Mouse (Mus musculus): ENCODE measurements around the gene Cadps. TPM values are rescaled to one million over a fixed set of nuclear protein-coding genes. Genes with fewer than 3 reads are reported as not detected.

Cadps gene
- total and polyA plus RNA-seq, 2 experiments = under 0.01 TPM; not detected in 1

DNA sequence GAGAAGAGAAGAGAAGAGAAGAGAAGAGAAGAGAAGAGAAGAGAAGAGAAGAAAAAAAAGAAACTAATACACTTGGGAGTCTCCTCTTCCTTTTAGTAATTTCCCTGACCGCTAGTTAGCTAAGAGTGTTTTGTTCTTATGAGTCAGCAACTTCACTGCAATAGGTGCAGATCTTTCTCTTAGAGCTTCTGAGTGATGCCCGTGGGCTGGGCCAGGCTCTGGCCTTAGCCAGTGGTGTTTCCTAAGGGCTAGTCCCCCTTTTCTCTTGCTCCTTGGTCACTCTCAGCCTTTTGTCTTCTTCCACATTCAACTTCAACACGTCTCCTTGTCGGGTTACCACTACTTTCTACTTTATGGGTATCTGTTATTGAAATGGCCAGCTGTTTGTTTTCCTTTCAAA is 216.7 kb downstream of the Cadps start:
- H3K36me3 ChIP-seq (ENCODE audit: control insufficient read depth, insufficient read depth, low read length) = no peaks in the 10 kb centered on the region
- H3K4me1 ChIP-seq (ENCODE audit: control insufficient read depth, insufficient read depth, low read length) = no peaks in the 10 kb centered on the region
- H3K79me2 ChIP-seq (ENCODE audit: control insufficient read depth, insufficient read depth, low read length) = no peaks in the 10 kb centered on the region
- H3K9ac ChIP-seq (ENCODE audit: low read depth, low read length) = no peak overlapping the region
- H3K4me3 ChIP-seq (ENCODE audit: insufficient read depth, low read depth, low read length) = no peak overlapping the region
- no peak overlapping the region for H3K27ac ChIP-seq (replicated peaks; ENCODE audit: insufficient read depth, low read depth, low read length)
- H3K27me3 ChIP-seq (ENCODE audit: control insufficient read depth, insufficient read depth, low read length) = no peaks in the 10 kb centered on the region
- WGBS = 79% methylated on average over 4 of the region's 4 CpGs
- TF ChIP-seq CTCF (IDR thresholded peaks at IDR 0.05; ENCODE audit: low read depth, low read length) (no peak), POLR2A (IDR thresholded peaks at IDR 0.05; ENCODE audit: extremely low read depth, insufficient read depth, low read length) (no peak)
- DNase-seq (ENCODE audit: extremely low read depth, low read depth, low spot score) = no peak

DNA sequence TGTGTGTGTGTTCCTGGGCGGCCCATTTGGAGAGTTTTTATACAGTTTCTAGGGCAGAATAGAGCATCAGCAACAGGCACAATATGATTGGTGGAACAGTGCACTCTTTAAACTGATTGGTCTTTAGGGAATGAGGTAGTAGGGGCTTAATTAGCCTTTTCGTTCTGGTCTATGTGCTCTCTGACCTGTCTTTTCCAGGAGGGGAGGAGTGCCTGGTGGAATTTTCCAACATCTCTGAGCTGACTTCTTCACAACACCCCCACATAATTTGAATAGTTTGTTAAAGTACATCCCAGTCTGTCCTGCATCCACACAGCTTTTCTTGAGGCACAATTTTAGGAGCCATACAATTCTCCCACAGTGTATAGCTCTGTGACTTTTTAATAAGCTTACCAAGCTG is 220.8 kb downstream of the Cadps start:
- Histone ChIP-seq H3K36me3 (ENCODE audit: control insufficient read depth, insufficient read depth, low read length) (no peaks in the 10 kb centered on the region), H3K27ac (replicated peaks; ENCODE audit: insufficient read depth, low read depth, low read length) (no peak overlapping the region), H3K27me3 (ENCODE audit: control insufficient read depth, insufficient read depth, low read length) (no peaks in the 10 kb centered on the region), H3K4me1 (ENCODE audit: control insufficient read depth, insufficient read depth, low read length) (no peaks in the 10 kb centered on the region), H3K79me2 (ENCODE audit: control insufficient read depth, insufficient read depth, low read length) (no peaks in the 10 kb centered on the region), H3K4me3 (ENCODE audit: insufficient read depth, low read depth, low read length) (no peak overlapping the region), H3K9ac (ENCODE audit: low read depth, low read length) (no peak overlapping the region)
- TF ChIP-seq CTCF (IDR thresholded peaks at IDR 0.05; ENCODE audit: low read depth, low read length) (no peak), POLR2A (IDR thresholded peaks at IDR 0.05; ENCODE audit: extremely low read depth, insufficient read depth, low read length) (no peak)
- 79% methylated on average over 2 of the region's 2 CpGs for WGBS
- DNase-seq (ENCODE audit: extremely low read depth, low read depth, low spot score) = no peak

DNA sequence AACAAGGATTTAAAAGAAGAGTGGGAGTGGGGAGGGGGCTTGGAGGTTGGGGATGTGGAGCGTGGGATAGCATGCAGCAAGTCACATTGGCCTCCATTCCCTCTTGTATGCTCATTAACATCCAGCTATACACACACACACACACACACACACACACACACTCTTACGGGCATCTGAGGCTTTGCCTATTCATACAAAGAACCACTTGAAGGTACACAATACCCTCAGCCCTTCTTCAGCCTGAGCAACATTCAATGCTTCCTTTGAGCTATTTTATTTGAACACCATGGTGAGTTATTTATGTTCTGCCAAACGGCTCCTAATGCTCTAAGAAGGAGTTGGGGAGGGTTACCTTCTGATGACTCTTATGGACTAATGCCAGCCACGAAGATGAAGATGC is 227.6 kb downstream of the Cadps start:
- H3K4me3 ChIP-seq (ENCODE audit: insufficient read depth, low read depth, low read length) = no peak overlapping the region
- no peaks in the 10 kb centered on the region for H3K4me1 ChIP-seq (ENCODE audit: control insufficient read depth, insufficient read depth, low read length)
- no peaks in the 10 kb centered on the region for H3K27me3 ChIP-seq (ENCODE audit: control insufficient read depth, insufficient read depth, low read length)
- no peak for TF ChIP-seq CTCF (IDR thresholded peaks at IDR 0.05; ENCODE audit: low read depth, low read length)
- TF ChIP-seq POLR2A (IDR thresholded peaks at IDR 0.05; ENCODE audit: extremely low read depth, insufficient read depth, low read length) = no peak
- WGBS = 65% methylated on average over 4 of the region's 4 CpGs
- no peak for DNase-seq (ENCODE audit: extremely low read depth, low read depth, low spot score)
- H3K9ac ChIP-seq (ENCODE audit: low read depth, low read length) = no peak overlapping the region
- H3K27ac ChIP-seq (replicated peaks; ENCODE audit: insufficient read depth, low read depth, low read length) = no peak overlapping the region
- no peaks in the 10 kb centered on the region for H3K79me2 ChIP-seq (ENCODE audit: control insufficient read depth, insufficient read depth, low read length)
- no peaks in the 10 kb centered on the region for H3K36me3 ChIP-seq (ENCODE audit: control insufficient read depth, insufficient read depth, low read length)

DNA sequence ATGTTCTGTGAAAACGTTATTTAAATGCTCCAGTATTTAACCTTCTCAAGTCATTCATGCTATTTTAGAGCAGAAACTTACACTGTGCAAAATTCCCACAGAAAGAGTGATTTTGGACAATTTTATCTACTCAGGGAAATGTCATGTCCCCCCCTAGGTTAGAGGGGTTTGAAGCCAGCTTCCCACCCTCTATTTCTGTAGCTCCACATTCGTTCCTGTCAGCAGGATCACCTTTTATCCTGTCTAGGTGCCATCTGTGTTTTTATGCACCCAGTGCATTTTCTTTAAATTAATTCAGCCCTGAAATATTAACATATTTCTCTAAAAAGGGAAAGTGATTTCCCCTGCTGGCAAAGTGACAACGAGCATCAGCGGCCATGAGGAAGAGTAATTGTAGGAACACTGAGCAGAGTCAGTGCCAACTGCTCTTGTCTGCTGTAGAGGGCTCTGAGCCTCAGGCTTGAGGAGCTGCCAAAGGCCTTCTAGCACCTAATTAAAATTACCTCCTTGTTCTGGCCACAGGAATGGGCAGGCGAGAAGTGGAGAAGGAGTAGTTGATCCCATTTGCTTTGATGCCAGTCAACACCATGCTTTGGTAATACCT is 230.3 kb downstream of the Cadps start:
- H3K9ac ChIP-seq (ENCODE audit: low read depth, low read length) = no peak overlapping the region
- H3K79me2 ChIP-seq (ENCODE audit: control insufficient read depth, insufficient read depth, low read length) = no peaks in the 10 kb centered on the region
- H3K36me3 ChIP-seq (ENCODE audit: control insufficient read depth, insufficient read depth, low read length) = no peaks in the 10 kb centered on the region
- H3K27me3 ChIP-seq (ENCODE audit: control insufficient read depth, insufficient read depth, low read length) = no peaks in the 10 kb centered on the region
- no peaks in the 10 kb centered on the region for H3K4me1 ChIP-seq (ENCODE audit: control insufficient read depth, insufficient read depth, low read length)
- H3K4me3 ChIP-seq (ENCODE audit: insufficient read depth, low read depth, low read length) = no peak overlapping the region
- no peak overlapping the region for H3K27ac ChIP-seq (replicated peaks; ENCODE audit: insufficient read depth, low read depth, low read length)
- no peak for TF ChIP-seq POLR2A (IDR thresholded peaks at IDR 0.05; ENCODE audit: extremely low read depth, insufficient read depth, low read length)
- TF ChIP-seq CTCF (IDR thresholded peaks at IDR 0.05; ENCODE audit: low read depth, low read length) = no peak
- WGBS = 75% methylated on average over 5 of the region's 5 CpGs
- DNase-seq (ENCODE audit: extremely low read depth, low read depth, low spot score) = no peak

DNA sequence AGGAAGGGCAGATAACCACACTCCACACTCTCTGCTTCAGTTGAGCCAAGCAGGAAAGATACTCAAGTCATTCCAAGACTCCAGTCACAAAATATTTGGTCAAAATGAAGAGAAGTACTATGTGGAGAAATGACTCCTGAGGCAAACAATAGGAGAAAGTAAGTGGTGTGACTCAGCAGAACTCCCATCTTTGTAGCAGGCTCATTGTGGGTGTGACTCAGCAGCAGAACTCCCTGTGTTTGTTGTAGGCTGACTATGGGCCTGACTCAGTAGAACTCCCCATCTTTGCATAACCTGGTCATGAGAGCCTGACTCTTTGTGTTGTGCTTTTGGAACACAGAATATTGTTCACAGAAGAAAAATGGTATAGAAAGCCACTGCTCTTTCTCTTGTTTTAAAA is 231.1 kb downstream of the Cadps start:
- H3K27ac ChIP-seq (replicated peaks; ENCODE audit: insufficient read depth, low read depth, low read length) = no peak overlapping the region
- H3K9ac ChIP-seq (ENCODE audit: low read depth, low read length) = no peak overlapping the region
- no peak for TF ChIP-seq POLR2A (IDR thresholded peaks at IDR 0.05; ENCODE audit: extremely low read depth, insufficient read depth, low read length)
- TF ChIP-seq CTCF (IDR thresholded peaks at IDR 0.05; ENCODE audit: low read depth, low read length) = no peak
- H3K4me3 ChIP-seq (ENCODE audit: insufficient read depth, low read depth, low read length) = no peak overlapping the region
- no peaks in the 10 kb centered on the region for H3K79me2 ChIP-seq (ENCODE audit: control insufficient read depth, insufficient read depth, low read length)
- H3K27me3 ChIP-seq (ENCODE audit: control insufficient read depth, insufficient read depth, low read length) = no peaks in the 10 kb centered on the region
- DNase-seq (ENCODE audit: extremely low read depth, low read depth, low spot score) = no peak
- H3K36me3 ChIP-seq (ENCODE audit: control insufficient read depth, insufficient read depth, low read length) = no peaks in the 10 kb centered on the region
- no peaks in the 10 kb centered on the region for H3K4me1 ChIP-seq (ENCODE audit: control insufficient read depth, insufficient read depth, low read length)

DNA sequence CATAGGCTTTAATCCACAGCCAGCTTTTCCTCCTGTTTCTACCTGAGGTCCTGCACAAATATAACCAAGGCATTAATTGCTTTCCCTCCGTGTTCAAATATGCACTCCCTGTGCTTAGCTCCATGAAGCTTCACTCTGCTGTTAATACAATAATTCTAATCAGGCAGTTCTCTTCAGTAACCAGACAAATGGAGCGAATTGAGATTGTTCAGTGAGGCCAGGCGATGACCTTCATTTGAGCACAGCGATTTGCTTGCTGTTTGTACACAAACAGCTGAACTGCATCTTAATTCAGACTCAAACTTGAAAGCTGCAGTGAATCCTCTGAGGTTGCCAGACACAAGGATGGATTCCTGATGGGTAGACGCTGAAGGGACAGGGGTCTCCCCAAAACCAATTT is 239.3 kb downstream of the Cadps start:
- no peaks in the 10 kb centered on the region for H3K4me1 ChIP-seq (ENCODE audit: control insufficient read depth, insufficient read depth, low read length)
- 0 out of 2 replicates have a peak, but pooled peaks cover 5% of the 10 kb centered on the region for H3K27me3 ChIP-seq (ENCODE audit: control insufficient read depth, insufficient read depth, low read length)
- 76% methylated on average over 5 of the region's 5 CpGs for WGBS
- TF ChIP-seq POLR2A (IDR thresholded peaks at IDR 0.05; ENCODE audit: extremely low read depth, insufficient read depth, low read length) (no peak), CTCF (IDR thresholded peaks at IDR 0.05; ENCODE audit: low read depth, low read length) (no peak)
- no peaks in the 10 kb centered on the region for H3K79me2 ChIP-seq (ENCODE audit: control insufficient read depth, insufficient read depth, low read length)
- H3K9ac ChIP-seq (ENCODE audit: low read depth, low read length) = no peak overlapping the region
- H3K36me3 ChIP-seq (ENCODE audit: control insufficient read depth, insufficient read depth, low read length) = no peaks in the 10 kb centered on the region
- no peak overlapping the region for H3K27ac ChIP-seq (replicated peaks; ENCODE audit: insufficient read depth, low read depth, low read length)
- no peak overlapping the region for H3K4me3 ChIP-seq (ENCODE audit: insufficient read depth, low read depth, low read length)
- no peak for DNase-seq (ENCODE audit: extremely low read depth, low read depth, low spot score)
